ENCODE assay signal across 16 mouse cellular contexts in genomic region chr9:27330374-27330773, GRCm38 (mm10). TPM values are rescaled to one million over a fixed set of nuclear protein-coding genes. Genes with fewer than 3 reads are reported as not detected.
"Had no signal": no experiment of that assay in that cellular context is flagged by ENCODE, and none has a peak within 500 bp of the region (broad histone marks: within the 10 kb centered on the region; RNA-seq: fewer than 3 reads in every experiment).

No protein-coding gene starts in this region.

- H3K9me3 ChIP-seq: megakaryocyte, embryonic 14.5 days; midbrain, embryonic 13.5 days; midbrain, embryonic 15.5 days; neural tube, embryonic 12.5 days; stomach, embryonic 15.5 days had no signal

- H3K36me3 ChIP-seq: stomach, embryonic 15.5 days had no signal

- DNase-seq: liver, postnatal 0 days; lung, adult 2 months; lung, postnatal 14 days; lung, postnatal 36 days; right cerebral cortex, postnatal 14 days; thymus, adult 2 months; thymus, postnatal 25 days; thymus, postnatal 4 days had no signal

- ATAC-seq: liver, postnatal 0 days; midbrain, embryonic 13.5 days; midbrain, embryonic 15.5 days had no signal

- H3K4me3 ChIP-seq: megakaryocyte, embryonic 14.5 days; midbrain, embryonic 13.5 days; midbrain, embryonic 15.5 days; neural tube, embryonic 12.5 days; stomach, embryonic 15.5 days had no signal

- H3K27ac ChIP-seq: macrophage; midbrain, embryonic 13.5 days; midbrain, embryonic 15.5 days; neural tube, embryonic 12.5 days; stomach, embryonic 15.5 days; stomach, postnatal 0 days had no signal

- H3K4me1 ChIP-seq: megakaryocyte, embryonic 14.5 days; midbrain, embryonic 13.5 days; midbrain, embryonic 15.5 days; neural tube, embryonic 12.5 days; stomach, embryonic 15.5 days had no signal

- H3K9ac ChIP-seq: liver, postnatal 0 days; midbrain, embryonic 13.5 days; midbrain, embryonic 15.5 days; neural tube, embryonic 12.5 days; stomach, embryonic 15.5 days had no signal

- H3K27me3 ChIP-seq: megakaryocyte, embryonic 14.5 days; midbrain, embryonic 13.5 days; midbrain, embryonic 15.5 days; neural tube, embryonic 12.5 days; stomach, embryonic 15.5 days had no signal

- H3K4me2 ChIP-seq: midbrain, embryonic 11.5 days; midbrain, embryonic 13.5 days; midbrain, embryonic 15.5 days; neural tube, embryonic 12.5 days; stomach, embryonic 15.5 days had no signal

RNA-seq across cellular contexts. Expression of gene Igsf9b, which starts 31.4 kb away (rescaled TPM):
- polyA plus RNA-seq: macrophage had no signal
